Mouse (Mus musculus) midbrain, embryonic 13.5 days (tissue): ENCODE results near the gene Med23. TPM values are rescaled to one million over a fixed set of nuclear protein-coding genes. Genes with fewer than 3 reads are reported as not detected.

ENCODE experiments used
- ATAC-seq: fragments of 200-750 bp; cut with Nextera tagmentation; 2 replicates; pipeline ENCODE4 v1.8.0; 2017; ENCODE audit warnings: mild to moderate bottlenecking, moderate TSS enrichment, moderate library complexity
- H3K27ac ChIP-seq: fragments of 300-500 bp; sonication (generic); 2 replicates; pipeline ENCODE4 v1.5.1; 2015; ENCODE audit warnings: inconsistent platforms, mild to moderate bottlenecking, moderate library complexity
- H3K27me3 ChIP-seq: fragments of 300-500 bp; sonication (generic); 2 replicates; pipeline ENCODE4 v1.6.1; 2015; ENCODE audit warnings: mild to moderate bottlenecking, inconsistent platforms
- H3K36me3 ChIP-seq: fragments of 300-500 bp; sonication (generic); 2 replicates; pipeline ENCODE4 v1.6.1; 2015; ENCODE audit warnings: mild to moderate bottlenecking, inconsistent platforms
- H3K4me1 ChIP-seq: fragments of 300-500 bp; sonication (generic); replicated peaks from 2 replicates; pipeline ENCODE4 v1.6.1; 2015; ENCODE audit warnings: inconsistent platforms
- H3K4me2 ChIP-seq: fragments of 300-500 bp; sonication (generic); replicated peaks from 2 replicates; pipeline ENCODE4 v1.6.1; 2015; ENCODE audit warnings: moderate library complexity, mild to moderate bottlenecking, inconsistent platforms
- H3K4me3 ChIP-seq: fragments of 300-500 bp; sonication (generic); replicated peaks from 2 replicates; pipeline ENCODE4 v1.5.1; 2015; ENCODE audit warnings: mild to moderate bottlenecking, inconsistent platforms
- H3K9ac ChIP-seq: fragments of 300-500 bp; sonication (generic); replicated peaks from 2 replicates; pipeline ENCODE4 v1.6.1; 2015; ENCODE audit warnings: mild to moderate bottlenecking, inconsistent platforms
- H3K9me3 ChIP-seq: fragments of 300-500 bp; sonication (generic); 2 replicates; pipeline ENCODE4 v1.6.1; 2016; ENCODE audit warnings: mild to moderate bottlenecking, inconsistent platforms
- WGBS: fragments of 180-500 bp; shearing (Covaris S2); methylation state at CpG from one replicate; pipeline ENCODE4 v1.1.7; 2015; 5-methylcytosine and 5-hydroxymethylcytosine counted together
- microRNA-seq: library from miRNA; unstranded; fragments of <30 nt; microRNA quantifications from one replicate; pipeline ENCODE4, GENCODE M21; 2016
- polyA plus RNA-seq: library from polyadenylated mRNA; unstranded; fragments of >200 nt; fragmentation: Nextera tagmentation; extraction: Ambion mirVana; gene quantifications from 2 replicates; pipeline ENCODE4 v1.2.1, GENCODE M21; 2015

The Med23 gene
- polyA plus RNA-seq, 1 experiment from 2014 or later: 30.5 TPM

- no peaks in the 10 kb centered on the region for H3K4me1 ChIP-seq
- H3K36me3 ChIP-seq: no peaks in the 10 kb centered on the region
- no peaks in the 10 kb centered on the region for H3K27me3 ChIP-seq
- no peak overlapping the region for H3K4me3 ChIP-seq
- H3K9ac ChIP-seq: no peak overlapping the region
- no peak overlapping the region for H3K4me2 ChIP-seq
- 87% methylated on average over 8 of the region's 8 CpGs for WGBS
- no peak overlapping the region for H3K27ac ChIP-seq
- no peaks in the 10 kb centered on the region for H3K9me3 ChIP-seq
- no peak for ATAC-seq
Measured at GRCm38 (mm10) chr10:24948278-24948677, 78.5 kb downstream of the Med23 start.

- Histone ChIP-seq H3K27ac (no peak overlapping the region), H3K9ac (no peak overlapping the region), H3K4me2 (no peak overlapping the region), H3K27me3 (no peaks in the 10 kb centered on the region), H3K36me3 (no peaks in the 10 kb centered on the region), H3K4me1 (no peaks in the 10 kb centered on the region), H3K4me3 (no peak overlapping the region), H3K9me3 (no peaks in the 10 kb centered on the region)
- ATAC-seq: no peak
- WGBS: 87% methylated on average over 4 of the region's 4 CpGs
Measured at GRCm38 (mm10) chr10:24950223-24950622, 80.4 kb downstream of the Med23 start.

- Histone ChIP-seq H3K4me2 (no peak overlapping the region), H3K27ac (no peak overlapping the region), H3K9me3 (no peaks in the 10 kb centered on the region), H3K36me3 (no peaks in the 10 kb centered on the region), H3K4me1 (no peaks in the 10 kb centered on the region), H3K9ac (no peak overlapping the region), H3K4me3 (no peak overlapping the region), H3K27me3 (no peaks in the 10 kb centered on the region)
- no peak for ATAC-seq
- WGBS: 93% methylated on average over 8 of the region's 8 CpGs
Measured at GRCm38 (mm10) chr10:24951575-24951974, 81.8 kb downstream of the Med23 start.

- H3K4me2 ChIP-seq: no peak overlapping the region
- WGBS: 87% methylated on average over 7 of the region's 7 CpGs
- no peak overlapping the region for H3K4me3 ChIP-seq
- H3K27ac ChIP-seq: no peak overlapping the region
- no peaks in the 10 kb centered on the region for H3K4me1 ChIP-seq
- no peaks in the 10 kb centered on the region for H3K9me3 ChIP-seq
- ATAC-seq: no peak
- no peak overlapping the region for H3K9ac ChIP-seq
- H3K36me3 ChIP-seq: no peaks in the 10 kb centered on the region
- no peaks in the 10 kb centered on the region for H3K27me3 ChIP-seq
Measured at GRCm38 (mm10) chr10:24952549-24952948, 82.8 kb downstream of the Med23 start.

GRCm38 (mm10) chr10:24953876-24954275 lies 84.1 kb downstream of the Med23 start:
- Histone ChIP-seq H3K9me3 (no peaks in the 10 kb centered on the region), H3K27ac (no peak overlapping the region), H3K9ac (no peak overlapping the region), H3K4me2 (no peak overlapping the region), H3K4me3 (no peak overlapping the region), H3K4me1 (0 out of 2 replicates have a peak, but pooled peaks cover under 1% of the 10 kb centered on the region), H3K27me3 (no peaks in the 10 kb centered on the region), H3K36me3 (no peaks in the 10 kb centered on the region)
- ATAC-seq: no peak
- 91% methylated on average over 6 of the region's 6 CpGs for WGBS

- 86% methylated on average over 15 of the region's 15 CpGs for WGBS
Measured at GRCm38 (mm10) chr10:24958280-24959042, 88.7 kb downstream of the Med23 start.

GRCm38 (mm10) chr10:24959043-24959916 lies 89.5 kb downstream of the Med23 start:
- H3K4me1 ChIP-seq: 0 out of 2 replicates have a peak, but pooled peaks cover 4% of the 10 kb centered on the region
- no peaks in the 10 kb centered on the region for H3K27me3 ChIP-seq
- no peaks in the 10 kb centered on the region for H3K36me3 ChIP-seq
- ATAC-seq: no peak
- no peaks in the 10 kb centered on the region for H3K9me3 ChIP-seq
- H3K4me3 ChIP-seq: no peak overlapping the region
- no peak overlapping the region for H3K4me2 ChIP-seq
- H3K9ac ChIP-seq: no peak overlapping the region
- 57% methylated on average over 15 of the region's 15 CpGs for WGBS
- no peak overlapping the region for H3K27ac ChIP-seq

More at GRCm38 (mm10) chr10:24958280-24959042, 88.7 kb downstream of the Med23 start:
- no peak overlapping the region for H3K4me2 ChIP-seq
- ATAC-seq: no peak
- H3K4me1 ChIP-seq: 0 out of 2 replicates have a peak, but pooled peaks cover 4% of the 10 kb centered on the region
- H3K9me3 ChIP-seq: no peaks in the 10 kb centered on the region
- no peak overlapping the region for H3K27ac ChIP-seq
- H3K36me3 ChIP-seq: no peaks in the 10 kb centered on the region
- H3K27me3 ChIP-seq: no peaks in the 10 kb centered on the region
- no peak overlapping the region for H3K4me3 ChIP-seq
- H3K9ac ChIP-seq: no peak overlapping the region

- peak; percentile 46; the same call in 1 of the 2 replicates for ATAC-seq
- no peaks in the 10 kb centered on the region for H3K9me3 ChIP-seq
- no peak overlapping the region for H3K27ac ChIP-seq
- H3K36me3 ChIP-seq: no peaks in the 10 kb centered on the region
- 47% methylated on average over 2 of the region's 2 CpGs for WGBS
- 0 out of 2 replicates have a peak, but pooled peaks cover 4% of the 10 kb centered on the region for H3K4me1 ChIP-seq
- H3K4me2 ChIP-seq: no peak overlapping the region
- no peak overlapping the region for H3K4me3 ChIP-seq
- no peaks in the 10 kb centered on the region for H3K27me3 ChIP-seq
- H3K9ac ChIP-seq: no peak overlapping the region
Measured at GRCm38 (mm10) chr10:24961112-24961511, 91.3 kb downstream of the Med23 start.

- ATAC-seq: no peak
- no peaks in the 10 kb centered on the region for H3K27me3 ChIP-seq
- 40% methylated on average over 2 of the region's 2 CpGs for WGBS
- no peak overlapping the region for H3K4me3 ChIP-seq
- no peak overlapping the region for H3K27ac ChIP-seq
- H3K36me3 ChIP-seq: no peaks in the 10 kb centered on the region
- H3K4me2 ChIP-seq: no peak overlapping the region
- no peaks in the 10 kb centered on the region for H3K9me3 ChIP-seq
- no peak overlapping the region for H3K9ac ChIP-seq
- H3K4me1 ChIP-seq: 0 out of 2 replicates have a peak, but pooled peaks cover 4% of the 10 kb centered on the region
Measured at GRCm38 (mm10) chr10:24961889-24962288, 92.1 kb downstream of the Med23 start.

Small RNA genes within 50 kb of the gene (microRNA-seq; reads per million reads assigned to microRNA genes)
- not detected for gene Mir6905

Other genes with a start within 250 kb of the Med23 start
- gene Enpp1, start 157.8 kb upstream of the Med23 start, polyA plus RNA-seq: 1.7 and 2.1 TPM in 2 replicates
- 3.4 and 4.0 TPM in 2 replicates for gene Enpp3, start 27.2 kb upstream of the Med23 start, polyA plus RNA-seq
- 0.81 and 1.4 TPM in 2 replicates for gene Arg1, start 57.5 kb downstream of the Med23 start, polyA plus RNA-seq